Mouse (Mus musculus) lung, postnatal 4 days (tissue): Measurements from ENCODE around the gene Dnm1.

Experiments used
- DNase-seq, 2 experiments: peaks; one replicate each; pipeline ENCODE4 v3.0.0; 2021

The Dnm1 gene

GRCm38 (mm10) chr2:32335888-32336287, 17.2 kb downstream of the Dnm1 start:
- no peak for DNase-seq

- no peak for DNase-seq
Measured at GRCm38 (mm10) chr2:32332159-32332558, 21.0 kb downstream of the Dnm1 start.

DNA sequence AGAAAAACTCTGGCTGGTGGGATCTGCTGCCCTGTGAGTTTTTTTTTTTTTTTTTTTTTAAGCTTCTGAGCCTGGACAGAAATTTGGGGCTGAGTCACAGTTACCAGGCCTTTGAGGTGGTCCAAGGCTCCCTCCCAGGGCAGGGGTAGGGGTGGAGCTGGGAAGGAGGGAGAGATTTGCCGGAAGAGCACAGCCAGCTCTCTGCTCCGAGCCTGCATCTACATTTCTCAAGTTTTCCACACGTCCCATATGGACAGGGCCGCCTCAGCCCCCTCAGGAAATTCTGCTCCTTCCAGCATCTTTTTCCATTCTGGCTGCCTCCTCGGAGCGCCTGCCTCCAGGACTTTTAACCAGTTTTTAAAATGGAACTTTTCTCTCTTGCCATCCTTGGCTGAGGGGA, 23.6 kb downstream of the Dnm1 start:
- no peak for DNase-seq

DNA sequence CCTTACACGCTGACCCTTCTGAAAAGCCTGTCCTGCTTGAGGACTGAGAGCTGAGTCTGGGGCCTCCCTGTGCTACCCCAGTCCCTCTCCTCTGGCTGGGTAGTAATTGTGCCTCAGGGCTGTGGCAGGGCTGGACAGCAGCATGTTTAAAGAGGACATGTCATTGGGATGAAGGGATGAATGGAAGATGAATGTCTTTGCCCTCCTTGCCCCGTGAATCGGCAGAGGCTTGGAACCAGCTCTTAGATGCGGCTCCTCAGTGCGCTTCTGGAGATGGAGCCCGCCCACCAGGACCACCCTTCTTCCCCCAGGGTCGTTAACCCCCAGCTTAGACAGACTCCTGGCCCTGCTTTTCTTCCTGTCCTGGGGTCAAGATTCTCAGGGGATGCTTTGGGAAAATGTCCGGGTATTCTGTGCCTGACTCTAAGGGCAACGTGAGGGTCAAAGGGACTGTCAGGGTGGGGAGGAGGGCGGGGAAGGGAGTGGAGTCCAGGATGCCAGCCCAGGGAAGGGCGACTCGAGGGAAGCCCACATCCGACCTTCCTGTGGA, 24.2 kb downstream of the Dnm1 start:
- no peak for DNase-seq

GRCm38 (mm10) chr2:32327200-32327599, 25.9 kb downstream of the Dnm1 start:
- DNase-seq, result no peak

GRCm38 (mm10) chr2:32325342-32325741, 27.8 kb downstream of the Dnm1 start:
- DNase-seq, result peak in 1 of 2 experiments; percentile 58

- no peak for DNase-seq
Measured at GRCm38 (mm10) chr2:32324322-32324721, 28.8 kb downstream of the Dnm1 start.

DNA sequence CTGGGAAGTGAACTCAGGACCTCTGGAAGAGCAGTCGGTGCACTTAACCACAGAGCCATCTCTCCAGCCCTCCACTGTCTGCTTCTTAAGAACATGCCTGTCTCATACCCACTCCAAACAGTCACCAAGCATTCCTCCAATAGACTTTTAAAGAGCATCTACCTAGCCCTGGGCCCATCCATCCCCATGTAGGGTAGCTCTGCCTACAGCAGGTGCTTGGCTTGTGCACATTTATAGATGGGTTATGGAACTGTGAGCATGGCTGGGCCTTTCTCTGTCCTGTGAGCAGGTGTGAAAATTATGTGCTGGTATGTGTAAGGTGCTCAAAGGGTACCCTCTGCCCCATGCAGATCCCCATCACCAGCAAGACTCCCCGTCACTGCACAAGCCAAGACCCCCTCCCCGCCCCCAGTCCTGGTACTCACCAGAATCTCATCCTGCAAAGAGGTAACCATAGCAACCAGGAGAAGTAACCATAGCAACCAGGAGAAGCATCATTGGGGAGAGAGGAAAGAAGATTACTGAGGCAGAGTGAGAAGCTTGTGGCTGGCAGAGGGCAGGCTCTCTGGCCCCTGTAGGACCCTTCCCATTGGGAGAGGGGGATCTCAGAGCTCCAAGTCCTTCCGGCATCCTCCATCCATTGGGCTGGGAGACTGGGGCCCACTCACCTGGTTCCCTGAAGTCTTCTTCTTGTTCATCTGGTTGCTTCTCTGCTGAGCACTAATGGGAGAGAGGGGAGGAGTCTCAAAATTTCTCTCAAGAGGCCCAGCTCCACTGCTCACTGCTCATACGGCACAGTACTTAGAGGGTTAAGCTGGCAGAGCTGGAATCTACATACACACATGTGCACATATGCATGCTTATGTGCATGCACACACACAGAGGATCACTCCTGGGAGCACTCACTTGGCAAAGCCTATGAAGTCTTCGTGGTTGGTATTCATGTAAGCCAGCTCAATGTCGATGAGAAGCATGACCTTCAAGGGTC, 30.1 kb downstream of the Dnm1 start:
- no peak for DNase-seq

- DNase-seq, result no peak
Measured at GRCm38 (mm10) chr2:32321591-32322298, 31.4 kb downstream of the Dnm1 start.

GRCm38 (mm10) chr2:32320721-32321120, 32.4 kb downstream of the Dnm1 start:
- no peak for DNase-seq

- peak; percentile 39 to 78 for DNase-seq
Measured at GRCm38 (mm10) chr2:32319586-32320580, 33.3 kb downstream of the Dnm1 start.

GRCm38 (mm10) chr2:32318709-32319585, 34.2 kb downstream of the Dnm1 start:
- no peak for DNase-seq

DNA sequence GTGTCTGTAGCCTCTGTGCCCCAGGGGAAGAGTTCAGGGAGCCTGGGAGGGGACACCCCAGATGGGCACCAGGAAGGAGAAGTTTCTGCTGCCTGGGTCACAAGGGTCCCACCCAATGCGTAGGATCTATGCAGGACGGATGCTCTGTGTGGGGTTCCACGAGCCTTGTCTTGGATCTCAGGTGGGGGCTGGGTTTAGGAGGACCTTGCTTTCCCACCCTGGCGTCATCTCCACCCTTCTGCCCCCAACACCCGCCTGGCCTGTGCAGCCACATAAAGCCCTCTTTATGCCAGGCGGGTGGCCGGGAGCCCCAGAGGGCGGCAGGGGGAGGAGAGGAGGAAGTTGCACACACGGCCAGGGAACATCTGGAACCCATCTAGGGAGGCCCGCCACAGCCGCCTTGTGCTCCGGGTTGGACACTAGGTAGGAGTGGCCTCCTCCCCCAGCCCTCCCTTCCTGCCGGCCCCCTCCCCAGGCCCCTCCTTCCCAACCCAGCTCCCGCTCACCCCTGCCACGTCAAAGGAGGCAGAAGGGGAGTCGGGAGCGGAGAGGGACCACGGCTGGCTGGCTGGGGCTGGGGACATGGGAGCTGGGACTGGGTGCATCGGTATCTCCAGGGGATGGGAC, 35.2 kb downstream of the Dnm1 start:
- peak; percentile 77 to 92 for DNase-seq

DNA sequence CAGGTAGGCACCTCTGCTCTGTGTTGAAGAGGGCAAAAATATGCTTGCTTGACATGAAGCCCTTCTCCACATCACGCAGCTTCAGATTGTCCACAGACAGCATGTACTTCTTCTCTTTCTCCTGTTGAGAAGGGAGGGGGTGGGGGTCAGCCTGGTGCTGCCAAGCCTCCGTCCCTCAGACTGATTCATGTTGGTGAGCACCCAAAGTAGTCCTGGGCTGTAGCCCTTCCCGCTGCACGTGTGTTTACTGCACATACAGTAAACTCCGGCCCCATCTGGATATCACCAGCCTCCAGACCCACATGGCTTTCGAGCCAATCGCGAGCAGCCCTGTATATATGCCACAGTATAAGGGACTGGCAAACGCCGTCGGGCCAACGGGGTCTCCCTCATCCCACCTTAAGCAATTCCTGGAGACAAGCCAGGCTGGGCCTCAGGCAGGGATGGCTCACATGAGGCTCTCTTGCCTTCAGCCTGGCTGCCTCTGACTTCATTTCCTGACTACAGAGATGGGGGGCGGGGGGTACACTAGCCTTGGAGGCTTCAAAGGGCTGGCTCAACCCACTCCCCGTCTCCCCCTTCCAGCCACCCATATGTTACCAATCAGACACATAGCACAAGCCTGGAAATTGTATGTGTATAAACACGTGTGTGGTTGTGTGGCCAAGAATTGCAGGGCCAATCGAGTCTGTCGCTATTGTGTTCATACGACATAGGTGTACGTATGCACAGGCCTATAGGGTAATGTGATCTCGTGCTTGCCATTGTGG, 36.1 kb downstream of the Dnm1 start:
- DNase-seq, result peak; percentile 28 to 61

GRCm38 (mm10) chr2:32315751-32316150, 37.4 kb downstream of the Dnm1 start:
- DNase-seq, result peak in 1 of 2 experiments; percentile 30

GRCm38 (mm10) chr2:32314831-32315230, 38.3 kb downstream of the Dnm1 start:
- DNase-seq, result no peak

DNA sequence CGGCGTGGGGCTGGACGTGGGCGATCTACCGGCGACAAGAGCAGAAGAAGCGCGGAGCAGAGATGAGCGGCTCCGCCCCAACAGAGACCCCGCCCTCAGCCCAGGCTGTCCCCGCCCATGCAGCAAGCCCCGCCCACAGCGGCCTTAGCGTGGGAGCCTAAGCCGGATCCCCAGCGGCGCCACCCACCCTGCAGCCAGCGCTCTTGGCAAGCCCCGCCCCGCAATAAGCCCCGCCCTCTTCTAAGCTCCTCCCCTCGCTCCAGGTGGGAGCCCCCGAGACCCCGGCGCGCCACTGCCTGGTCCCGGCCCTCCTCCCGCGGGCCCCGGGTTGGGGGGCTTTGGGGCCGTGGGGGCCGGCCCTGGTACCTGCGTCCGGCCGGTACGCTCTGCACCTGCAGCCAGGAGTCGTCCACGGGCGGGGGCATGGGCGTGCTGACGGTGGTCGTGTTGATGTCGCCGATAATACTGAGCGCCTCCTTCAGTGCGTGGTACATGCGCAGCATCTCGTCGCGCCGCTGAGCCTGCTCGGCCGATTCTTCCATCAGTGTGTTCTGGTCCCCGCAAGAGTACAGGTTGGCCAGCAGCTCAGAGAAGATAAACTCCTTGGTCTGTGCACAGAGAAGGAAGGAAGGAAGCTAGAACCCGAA, 40.7 kb downstream of the Dnm1 start:
- peak; percentile 88 to 91 for DNase-seq

GRCm38 (mm10) chr2:32311443-32312317, 41.5 kb downstream of the Dnm1 start:
- no peak for DNase-seq
